Mouse (Mus musculus) spleen, adult 2 months (tissue): ENCODE results near the gene Npl.

Experiments
- CTCF ChIP-seq: fragments of 200-500 bp; IDR thresholded peaks from 2 replicates; pipeline ENCODE4 v1.5.1; 2011; ENCODE audit warnings: mild to moderate bottlenecking, inconsistent platforms; ENCODE audit not compliant: insufficient read depth, insufficient read length, insufficient replicate concordance; ENCODE audit errors: extremely low read depth
- POLR2A ChIP-seq: fragments of 200-500 bp; IDR thresholded peaks from 2 replicates; pipeline ENCODE4 v1.6.1; 2011; ENCODE audit warnings: low read depth, low read length, inconsistent platforms

DNA sequence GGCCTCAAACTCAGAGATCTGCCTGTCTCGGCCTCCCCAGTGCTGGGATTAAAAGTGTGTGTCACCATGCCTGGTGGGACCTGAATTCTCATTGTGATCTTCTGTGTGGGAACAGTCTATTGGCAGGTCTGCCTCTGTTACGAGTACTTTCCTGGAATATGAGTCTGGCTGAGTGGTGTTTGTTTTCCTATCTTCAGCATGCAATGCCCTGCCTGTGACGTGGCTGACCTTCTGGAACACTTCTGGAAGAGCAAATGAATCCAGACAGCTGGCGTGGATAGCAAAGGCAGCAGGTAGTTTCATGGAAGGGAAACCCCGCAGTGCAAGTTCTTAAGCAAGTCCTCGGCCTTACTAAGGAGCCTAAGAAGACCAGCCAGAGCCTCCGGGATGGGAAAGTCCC is 9.9 kb upstream of the Npl start:
- TF ChIP-seq CTCF (no peak), POLR2A (no peak)
